Mouse (Mus musculus): ENCODE measurements around the gene Vmn2r-ps159. TPM values are rescaled to one million over a fixed set of nuclear protein-coding genes. Genes with fewer than 3 reads are reported as not detected.
"Not testable (repeated sequence)": the region's sequence is repeated elsewhere in the genome, so short reads cannot be mapped to it uniquely, and the experiment has no call there.

Vmn2r-ps159 gene
- polyA plus RNA-seq (2014; fragmentation: Nextera tagmentation; extraction: Ambion mirVana): not detected in 2 replicates

- not testable (repeated sequence) for H3K27ac ChIP-seq (replicated peaks in 1 of 2; ENCODE audit: control insufficient read depth in 1 of 2, insufficient read depth in 1 of 2, low read depth in 2 of 2, low read length in 2 of 2); H3K4me1 ChIP-seq (ENCODE audit: control insufficient read depth in 2 of 2, insufficient read depth in 2 of 2, low read length in 2 of 2); H3K9me3 ChIP-seq (ENCODE audit: control insufficient read depth, low read length); ATAC-seq (ENCODE audit: insufficient number of reproducible peaks, insufficient read depth, low FRiP score, low read depth); H3K27me3 ChIP-seq (ENCODE audit: control insufficient read depth, insufficient read depth, low read length); H3K4me2 ChIP-seq (ENCODE audit: low read length); H3K9ac ChIP-seq (ENCODE audit: low read length); H3K36me3 ChIP-seq (ENCODE audit: control insufficient read depth, insufficient read depth, low read length); H3K4me3 ChIP-seq (ENCODE audit: control insufficient read depth in 1 of 2, insufficient read depth in 1 of 2, low read depth in 1 of 2, low read length in 2 of 2)
- WGBS: 55% methylated on average over 3 of the region's 3 CpGs
Observed at GRCm38 (mm10) chr4:156330803-156331202, at the start of gene Vmn2r-ps159. Gene Vmn2r-ps159 (plus strand): TSS chr4:156331103.

GRCm38 (mm10) chr4:156341601-156342504 lies 10.9 kb downstream of the Vmn2r-ps159 start:
- ATAC-seq (ENCODE audit: insufficient number of reproducible peaks, insufficient read depth, low FRiP score, low read depth): peak; percentile 40; the same call in 1 of the 2 replicates
- not testable (repeated sequence) for H3K4me2 ChIP-seq (ENCODE audit: low read length); H3K27ac ChIP-seq (replicated peaks in 1 of 2; ENCODE audit: control insufficient read depth in 1 of 2, insufficient read depth in 1 of 2, low read depth in 2 of 2, low read length in 2 of 2); H3K27me3 ChIP-seq (ENCODE audit: control insufficient read depth, insufficient read depth, low read length); H3K4me3 ChIP-seq (ENCODE audit: control insufficient read depth in 1 of 2, insufficient read depth in 1 of 2, low read depth in 1 of 2, low read length in 2 of 2); H3K36me3 ChIP-seq (ENCODE audit: control insufficient read depth, insufficient read depth, low read length); H3K4me1 ChIP-seq (ENCODE audit: control insufficient read depth in 2 of 2, insufficient read depth in 2 of 2, low read length in 2 of 2); H3K9ac ChIP-seq (ENCODE audit: low read length)
- WGBS: 72% methylated on average over 4 of the region's 4 CpGs
- H3K9me3 ChIP-seq (ENCODE audit: control insufficient read depth, low read length): peaks cover 29% of the 10 kb centered on the region

GRCm38 (mm10) chr4:156342569-156343325 lies 11.8 kb downstream of the Vmn2r-ps159 start:
- Histone ChIP-seq H3K4me3 (ENCODE audit: control insufficient read depth in 1 of 2, insufficient read depth in 1 of 2, low read depth in 1 of 2, low read length in 2 of 2) (no peak overlapping the region), H3K36me3 (ENCODE audit: control insufficient read depth, insufficient read depth, low read length) (no peaks in the 10 kb centered on the region), H3K4me1 (ENCODE audit: control insufficient read depth in 2 of 2, insufficient read depth in 2 of 2, low read length in 2 of 2) (no peaks in the 10 kb centered on the region), H3K4me2 (ENCODE audit: low read length) (no peak overlapping the region), H3K27me3 (ENCODE audit: control insufficient read depth, insufficient read depth, low read length) (no peaks in the 10 kb centered on the region), H3K9me3 (ENCODE audit: control insufficient read depth, low read length) (peaks cover 29% of the 10 kb centered on the region), H3K27ac (replicated peaks in 1 of 2; ENCODE audit: control insufficient read depth in 1 of 2, insufficient read depth in 1 of 2, low read depth in 2 of 2, low read length in 2 of 2) (no peak overlapping the region), H3K9ac (ENCODE audit: low read length) (no peak overlapping the region)
- WGBS: 74% methylated on average over 2 of the region's 2 CpGs
- ATAC-seq (ENCODE audit: insufficient number of reproducible peaks, insufficient read depth, low FRiP score, low read depth): peak; percentile 80

- Histone ChIP-seq H3K9ac (ENCODE audit: low read length) (no peak overlapping the region), H3K4me2 (ENCODE audit: low read length) (no peak overlapping the region), H3K36me3 (ENCODE audit: control insufficient read depth, insufficient read depth, low read length) (no peaks in the 10 kb centered on the region), H3K4me1 (ENCODE audit: control insufficient read depth in 2 of 2, insufficient read depth in 2 of 2, low read length in 2 of 2) (no peaks in the 10 kb centered on the region), H3K27me3 (ENCODE audit: control insufficient read depth, insufficient read depth, low read length) (no peaks in the 10 kb centered on the region), H3K27ac (replicated peaks in 1 of 2; ENCODE audit: control insufficient read depth in 1 of 2, insufficient read depth in 1 of 2, low read depth in 2 of 2, low read length in 2 of 2) (no peak overlapping the region), H3K9me3 (ENCODE audit: control insufficient read depth, low read length) (peaks cover 29% of the 10 kb centered on the region), H3K4me3 (ENCODE audit: control insufficient read depth in 1 of 2, insufficient read depth in 1 of 2, low read depth in 1 of 2, low read length in 2 of 2) (no peak overlapping the region)
- ATAC-seq (ENCODE audit: insufficient number of reproducible peaks, insufficient read depth, low FRiP score, low read depth): peak; percentile 25; the same call in 1 of the 2 replicates
- WGBS: 86% methylated on average over 1 of the region's 1 CpGs
Observed at GRCm38 (mm10) chr4:156343332-156343731, 12.4 kb downstream of the Vmn2r-ps159 start.

- H3K27me3 ChIP-seq (ENCODE audit: control insufficient read depth, insufficient read depth, low read length); H3K4me1 ChIP-seq (ENCODE audit: control insufficient read depth in 2 of 2, insufficient read depth in 2 of 2, low read length in 2 of 2); H3K36me3 ChIP-seq (ENCODE audit: control insufficient read depth, insufficient read depth, low read length); H3K9me3 ChIP-seq (ENCODE audit: control insufficient read depth, low read length); H3K9ac ChIP-seq (ENCODE audit: low read length); H3K4me2 ChIP-seq (ENCODE audit: low read length); H3K27ac ChIP-seq (replicated peaks in 1 of 2; ENCODE audit: control insufficient read depth in 1 of 2, insufficient read depth in 1 of 2, low read depth in 2 of 2, low read length in 2 of 2); H3K4me3 ChIP-seq (ENCODE audit: control insufficient read depth in 1 of 2, insufficient read depth in 1 of 2, low read depth in 1 of 2, low read length in 2 of 2): not testable (repeated sequence)
- WGBS: 50% methylated on average over 3 of the region's 3 CpGs
- peak; percentile 83 for ATAC-seq (ENCODE audit: insufficient number of reproducible peaks, insufficient read depth, low FRiP score, low read depth)
Observed at GRCm38 (mm10) chr4:156356756-156357437, 26.0 kb downstream of the Vmn2r-ps159 start.

Other genes with a start within 250 kb of the Vmn2r-ps159 start
- 12.0 and 14.6 TPM in 2 replicates for gene 9430015G10Rik, start 221.1 kb upstream of the Vmn2r-ps159 start, polyA plus RNA-seq (2014; fragmentation: Nextera tagmentation; extraction: Ambion mirVana)
- 0.07 and 0.22 TPM in 2 replicates for gene Rnf223, start 200.6 kb upstream of the Vmn2r-ps159 start, polyA plus RNA-seq (2014; fragmentation: Nextera tagmentation; extraction: Ambion mirVana)
- 44.1 and 47.0 TPM in 2 replicates for gene Agrn, start 133.6 kb upstream of the Vmn2r-ps159 start, polyA plus RNA-seq (2014; fragmentation: Nextera tagmentation; extraction: Ambion mirVana)
- gene Isg15, start 130.3 kb upstream of the Vmn2r-ps159 start, polyA plus RNA-seq (2014; fragmentation: Nextera tagmentation; extraction: Ambion mirVana): 0.84 and 1.4 TPM in 2 replicates
- 0.84 and 1.4 TPM in 2 replicates for gene AW011738, start 127.8 kb upstream of the Vmn2r-ps159 start, polyA plus RNA-seq (2014; fragmentation: Nextera tagmentation; extraction: Ambion mirVana)
- gene Perm1, start 115.2 kb upstream of the Vmn2r-ps159 start, polyA plus RNA-seq (2014; fragmentation: Nextera tagmentation; extraction: Ambion mirVana): 6.1 and 6.5 TPM in 2 replicates
- gene Plekhn1, start 96.2 kb upstream of the Vmn2r-ps159 start, polyA plus RNA-seq (2014; fragmentation: Nextera tagmentation; extraction: Ambion mirVana): 13.5 and 15.3 TPM in 2 replicates
- 37.0 and 38.2 TPM in 2 replicates for gene Noc2l, start 95.1 kb upstream of the Vmn2r-ps159 start, polyA plus RNA-seq (2014; fragmentation: Nextera tagmentation; extraction: Ambion mirVana)
- gene Samd11, start 75.4 kb upstream of the Vmn2r-ps159 start, polyA plus RNA-seq (2014; fragmentation: Nextera tagmentation; extraction: Ambion mirVana): 0.40 and 0.41 TPM in 2 replicates